ENCODE assay signal across 13 mouse cellular contexts in the genomic region with DNA sequence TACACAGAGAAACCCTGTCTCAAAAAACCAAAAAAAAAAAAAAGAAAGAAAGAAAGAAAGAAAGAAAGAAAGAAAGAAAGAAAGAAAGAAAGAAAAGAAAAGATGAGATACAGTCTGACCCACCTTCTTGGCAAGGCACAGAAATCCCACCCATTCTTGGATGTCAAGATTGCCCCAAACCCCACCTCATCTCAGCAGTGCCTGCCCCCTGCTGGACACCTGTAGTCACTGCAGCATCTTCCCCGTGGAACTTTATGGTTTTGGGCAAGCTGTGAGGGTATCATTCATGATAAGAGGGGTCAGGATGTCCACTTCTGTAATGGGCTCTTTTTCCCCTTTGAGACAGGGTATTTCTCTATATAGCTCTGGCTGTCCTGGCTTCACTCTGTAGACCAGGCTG. TPM values are rescaled to one million over a fixed set of nuclear protein-coding genes. Genes with fewer than 3 reads are reported as not detected.
DNase-seq lines count a peak whose midpoint lies in the region; ATAC-seq and TF ChIP-seq lines count a peak whose summit lies in the region.
"Had no signal": no experiment of that assay in that cellular context is flagged by ENCODE, and none has a peak within 500 bp of the region (broad histone marks: within the 10 kb centered on the region; RNA-seq: fewer than 3 reads in every experiment).

No protein-coding gene starts in this region.

- no peak overlapping the region for H3K9ac ChIP-seq in hindbrain, embryonic 11.5 days (ENCODE audit: low read depth, low read length)
- no peak overlapping the region for H3K9ac ChIP-seq in hindbrain, embryonic 14.5 days
- H3K9ac ChIP-seq in MEL (ENCODE audit: control insufficient read depth, low read depth, low read length, poor library complexity, severe bottlenecking): no peak overlapping the region
- peak overlapping the region; percentile 44; the same call in 1 of the 2 replicates for H3K9ac ChIP-seq in liver, embryonic 13.5 days
- H3K9ac ChIP-seq in midbrain, embryonic 15.5 days: no peak overlapping the region

- H3K4me2 ChIP-seq in hindbrain, embryonic 11.5 days (replicated peaks; ENCODE audit: low read depth, low read length): no peak overlapping the region
- H3K4me2 ChIP-seq in hindbrain, embryonic 14.5 days (replicated peaks): no peak overlapping the region
- H3K4me2 ChIP-seq in liver, embryonic 13.5 days: no peak overlapping the region
- no peak overlapping the region for H3K4me2 ChIP-seq in midbrain, embryonic 15.5 days

- no peak overlapping the region for H3K4me3 ChIP-seq in hindbrain, embryonic 11.5 days (ENCODE audit: low read depth, low read length)
- no peak overlapping the region for H3K4me3 ChIP-seq in hindbrain, embryonic 14.5 days (replicated peaks; ENCODE audit: low read length)
- H3K4me3 ChIP-seq in MEL (ENCODE audit: control insufficient read depth in 1 of 2, insufficient read depth in 1 of 2, low read depth in 2 of 2, low read length in 2 of 2): no peak overlapping the region
- no peak overlapping the region for H3K4me3 ChIP-seq in liver, embryonic 13.5 days (replicated peaks)
- no peak overlapping the region for H3K4me3 ChIP-seq in midbrain, embryonic 15.5 days
- H3K4me3 ChIP-seq: limb, embryonic 10.5 days; myocyte had no signal

- no peak for ATAC-seq in hindbrain, embryonic 11.5 days (ENCODE audit: low FRiP score)
- no peak for ATAC-seq in hindbrain, embryonic 14.5 days (ENCODE audit: low FRiP score)
- no peak for ATAC-seq in liver, embryonic 13.5 days (ENCODE audit: low read depth)
- ATAC-seq in midbrain, embryonic 15.5 days (replicated peaks): no peak

- H3K27ac ChIP-seq in hindbrain, embryonic 11.5 days (ENCODE audit: low read depth, low read length): no peak overlapping the region
- H3K27ac ChIP-seq in hindbrain, embryonic 14.5 days: no peak overlapping the region
- no peak overlapping the region for H3K27ac ChIP-seq in MEL (ENCODE audit: control insufficient read depth, low read depth, low read length)
- H3K27ac ChIP-seq in liver, embryonic 13.5 days: peak overlapping the region; percentile 83
- no peak overlapping the region for H3K27ac ChIP-seq in midbrain, embryonic 15.5 days
- H3K27ac ChIP-seq: limb, embryonic 10.5 days had no signal

- H3K79me2 ChIP-seq in MEL (ENCODE audit: control insufficient read depth, insufficient read depth, low read length, poor library complexity): no peaks in the 10 kb centered on the region

- no peak for TF ChIP-seq POLR2A in MEL (IDR thresholded peaks at IDR 0.05; ENCODE audit: control insufficient read depth in 1 of 2, insufficient read depth in 1 of 2, low read depth in 1 of 2, low read length in 2 of 2, poor library complexity in 1 of 2)

- no peaks in the 10 kb centered on the region for H3K4me1 ChIP-seq in hindbrain, embryonic 11.5 days (replicated peaks; ENCODE audit: control insufficient read depth, insufficient read depth, low read length)
- H3K4me1 ChIP-seq in hindbrain, embryonic 14.5 days (replicated peaks; ENCODE audit: control insufficient read depth, insufficient read depth, low read length): no peaks in the 10 kb centered on the region
- peaks cover 2 to 26% of the 10 kb centered on the region in 2 experiments; a peak in 3 of 4 replicates for H3K4me1 ChIP-seq in MEL (ENCODE audit: control insufficient read depth in 1 of 2, insufficient read depth in 2 of 2, low read length in 2 of 2)
- peaks cover 88% of the 10 kb centered on the region for H3K4me1 ChIP-seq in liver, embryonic 13.5 days (replicated peaks)
- H3K4me1 ChIP-seq in midbrain, embryonic 15.5 days: no peaks in the 10 kb centered on the region

- H3K27me3 ChIP-seq in hindbrain, embryonic 11.5 days (ENCODE audit: control insufficient read depth, insufficient read depth, low read length): peaks cover 16% of the 10 kb centered on the region
- H3K27me3 ChIP-seq in hindbrain, embryonic 14.5 days (ENCODE audit: control insufficient read depth, insufficient read depth, low read length): peaks cover 9% of the 10 kb centered on the region; the same call in 1 of the 2 replicates
- no peaks in the 10 kb centered on the region for H3K27me3 ChIP-seq in MEL (ENCODE audit: control insufficient read depth in 1 of 2, insufficient read depth in 2 of 2, low read length in 2 of 2)
- H3K27me3 ChIP-seq in liver, embryonic 13.5 days: peaks cover 16% of the 10 kb centered on the region
- H3K27me3 ChIP-seq in midbrain, embryonic 15.5 days (replicated peaks): peaks cover 16% of the 10 kb centered on the region

- H3K9me3 ChIP-seq in hindbrain, embryonic 11.5 days (ENCODE audit: control insufficient read depth, low read length): no peaks in the 10 kb centered on the region
- no peaks in the 10 kb centered on the region for H3K9me3 ChIP-seq in hindbrain, embryonic 14.5 days (ENCODE audit: control insufficient read depth, low read length)
- no peaks in the 10 kb centered on the region for H3K9me3 ChIP-seq in MEL (replicated peaks; ENCODE audit: insufficient read depth, low read length)
- no peaks in the 10 kb centered on the region for H3K9me3 ChIP-seq in liver, embryonic 13.5 days (replicated peaks)
- no peaks in the 10 kb centered on the region for H3K9me3 ChIP-seq in midbrain, embryonic 15.5 days
- H3K9me3 ChIP-seq: limb, embryonic 10.5 days had no signal

- WGBS in hindbrain, embryonic 11.5 days: 7% methylated on average over 1 of the region's 1 CpGs
- WGBS in hindbrain, embryonic 14.5 days: 3% methylated on average over 1 of the region's 1 CpGs
- WGBS in liver, embryonic 13.5 days (ENCODE audit: insufficient replicate concordance): 0% methylated on average over 1 of the region's 1 CpGs
- WGBS in midbrain, embryonic 15.5 days: 6% methylated on average over 1 of the region's 1 CpGs

- TF ChIP-seq RAD21 in MEL (IDR thresholded peaks at IDR 0.05; ENCODE audit: low read depth, low read length): peak; percentile 34

- no peak for TF ChIP-seq EP300 in MEL (IDR thresholded peaks at IDR 0.05; ENCODE audit: low read depth in 1 of 2, low read length in 2 of 2)

- no peaks in the 10 kb centered on the region for H3K36me3 ChIP-seq in hindbrain, embryonic 11.5 days (ENCODE audit: control insufficient read depth, insufficient read depth, low read length)
- peaks cover 11% of the 10 kb centered on the region for H3K36me3 ChIP-seq in hindbrain, embryonic 14.5 days (replicated peaks; ENCODE audit: control insufficient read depth, insufficient read depth)
- peaks cover 0 to 8% of the 10 kb centered on the region in 2 experiments; a peak in 2 of 4 replicates for H3K36me3 ChIP-seq in MEL (ENCODE audit: control insufficient read depth in 1 of 2, insufficient read depth in 2 of 2, low read length in 2 of 2)
- H3K36me3 ChIP-seq in liver, embryonic 13.5 days: peaks cover 12% of the 10 kb centered on the region
- peaks cover 3% of the 10 kb centered on the region; the same call in 1 of the 2 replicates for H3K36me3 ChIP-seq in midbrain, embryonic 15.5 days (replicated peaks)

- peak; percentile 74 to 89 (median 88) for TF ChIP-seq CTCF in MEL (IDR thresholded peaks at IDR 0.05 in 2 of 3, conservative IDR thresholded peaks at IDR 0.05 in 1 of 3; ENCODE audit: control insufficient read depth in 1 of 3, insufficient read depth in 1 of 3, low read depth in 2 of 3, low read length in 3 of 3, poor library complexity in 1 of 3, severe bottlenecking in 1 of 3)

- DNase-seq in hindbrain, embryonic 11.5 days (ENCODE audit: low spot score): peak; percentile 40
- DNase-seq in hindbrain, embryonic 14.5 days (ENCODE audit: low spot score): no peak
- DNase-seq in 416B (ENCODE audit: low read depth) (peak; percentile 38), MEL (ENCODE audit: low read depth, low spot score) (peak; percentile 42)
- DNase-seq in liver, embryonic 13.5 days: no peak
- DNase-seq in urinary bladder, adult 2 months (ENCODE audit: low spot score): no peak
- DNase-seq in cerebellum, postnatal 36 days: no peak
- DNase-seq: embryo, embryonic 11 days; gastrocnemius, postnatal 10 days; kidney, adult 8-10 months had no signal

RNA-seq across cellular contexts. Expression of a gene that starts 2.4 kb away (rescaled TPM):
- polyA plus RNA-seq in hindbrain, embryonic 11.5 days (2014; fragmentation: Nextera tagmentation; extraction: Ambion mirVana): 1.1 and 1.2 TPM in 2 replicates
- 0.08 TPM in 1 of 2 replicates, not detected in the other for polyA plus RNA-seq in hindbrain, embryonic 14.5 days (2014; fragmentation: Nextera tagmentation; extraction: Ambion mirVana)
- 0.07 and 0.27 TPM in 2 replicates for total RNA-seq in MEL (2012; rRNA removed)
- polyA plus RNA-seq in MEL (2012; ENCODE audit: insufficient read depth in 1 of 2, insufficient read length in 2 of 2, low read depth in 1 of 2, low replicate concordance in 2 of 2, missing spikeins in 1 of 2): under 1 TPM in 1 of 2 experiments, not detected in 1; 0.10 TPM
- polyA plus RNA-seq in liver, embryonic 13.5 days (2015; fragmentation: Nextera tagmentation; extraction: Ambion mirVana): 0.68 and 0.89 TPM in 2 replicates
- polyA plus RNA-seq in midbrain, embryonic 15.5 days (2015; fragmentation: Nextera tagmentation; extraction: Ambion mirVana): 0.14 and 0.30 TPM in 2 replicates
- 79.8 and 112 TPM in 2 replicates for polyA plus RNA-seq in urinary bladder, adult 2 months (2012; rRNA removed)

RNA-seq across cellular contexts. Expression of a gene that starts 8.9 kb away (rescaled TPM):
- polyA plus RNA-seq in hindbrain, embryonic 11.5 days (2014; fragmentation: Nextera tagmentation; extraction: Ambion mirVana): not detected in 2 replicates
- polyA plus RNA-seq in hindbrain, embryonic 14.5 days (2014; fragmentation: Nextera tagmentation; extraction: Ambion mirVana): 0.29 and 0.31 TPM in 2 replicates
- not detected in 2 replicates for total RNA-seq in MEL (2012; rRNA removed)
- under 1 TPM in 1 of 2 experiments, not detected in 1; 0.11 TPM for polyA plus RNA-seq in MEL (2012; ENCODE audit: insufficient read depth in 1 of 2, insufficient read length in 2 of 2, low read depth in 1 of 2, low replicate concordance in 2 of 2, missing spikeins in 1 of 2)
- polyA plus RNA-seq in liver, embryonic 13.5 days (2015; fragmentation: Nextera tagmentation; extraction: Ambion mirVana): not detected in 2 replicates
- polyA plus RNA-seq in midbrain, embryonic 15.5 days (2015; fragmentation: Nextera tagmentation; extraction: Ambion mirVana): not detected in 2 replicates
- polyA plus RNA-seq in urinary bladder, adult 2 months (2012; rRNA removed): not detected in 2 replicates
- total RNA-seq: gastrocnemius, postnatal 10 days had no signal
- polyA plus RNA-seq: limb, embryonic 10.5 days; myocyte had no signal

RNA-seq across cellular contexts. Expression of a gene that starts 9.4 kb away (rescaled TPM):
- polyA plus RNA-seq in hindbrain, embryonic 11.5 days (2014; fragmentation: Nextera tagmentation; extraction: Ambion mirVana): 74.5 and 77.3 TPM in 2 replicates
- polyA plus RNA-seq in hindbrain, embryonic 14.5 days (2014; fragmentation: Nextera tagmentation; extraction: Ambion mirVana): 63.6 and 67.5 TPM in 2 replicates
- 70.0 and 75.4 TPM in 2 replicates for total RNA-seq in MEL (2012; rRNA removed)
- polyA plus RNA-seq in MEL (2012; ENCODE audit: insufficient read depth in 1 of 2, insufficient read length in 2 of 2, low read depth in 1 of 2, low replicate concordance in 2 of 2, missing spikeins in 1 of 2): 10 to 100 TPM in 1 of 2 experiments, not detected in 1; 81.9 TPM
- polyA plus RNA-seq in liver, embryonic 13.5 days (2015; fragmentation: Nextera tagmentation; extraction: Ambion mirVana): 68.7 and 70.5 TPM in 2 replicates
- polyA plus RNA-seq in midbrain, embryonic 15.5 days (2015; fragmentation: Nextera tagmentation; extraction: Ambion mirVana): 74.0 and 78.2 TPM in 2 replicates
- polyA plus RNA-seq in urinary bladder, adult 2 months (2012; rRNA removed): 25.5 and 35.8 TPM in 2 replicates

RNA-seq across cellular contexts. Expression of a gene that starts 26.0 kb away (rescaled TPM):
- 5.2 and 6.3 TPM in 2 replicates for polyA plus RNA-seq in hindbrain, embryonic 11.5 days (2014; fragmentation: Nextera tagmentation; extraction: Ambion mirVana)
- 7.1 and 7.8 TPM in 2 replicates for polyA plus RNA-seq in hindbrain, embryonic 14.5 days (2014; fragmentation: Nextera tagmentation; extraction: Ambion mirVana)
- total RNA-seq in MEL (2012; rRNA removed): 43.6 and 62.1 TPM in 2 replicates
- polyA plus RNA-seq in MEL (2012; ENCODE audit: insufficient read depth in 1 of 2, insufficient read length in 2 of 2, low read depth in 1 of 2, low replicate concordance in 2 of 2, missing spikeins in 1 of 2): 10 to 100 TPM in 1 of 2 experiments, not detected in 1; 56.5 TPM
- polyA plus RNA-seq in liver, embryonic 13.5 days (2015; fragmentation: Nextera tagmentation; extraction: Ambion mirVana): 41.6 and 44.9 TPM in 2 replicates
- polyA plus RNA-seq in midbrain, embryonic 15.5 days (2015; fragmentation: Nextera tagmentation; extraction: Ambion mirVana): 18.2 and 18.8 TPM in 2 replicates
- polyA plus RNA-seq in urinary bladder, adult 2 months (2012; rRNA removed): 42.3 and 47.7 TPM in 2 replicates

RNA-seq across cellular contexts. Expression of a gene that starts 41.8 kb away (rescaled TPM):
- 26.3 and 28.3 TPM in 2 replicates for polyA plus RNA-seq in hindbrain, embryonic 11.5 days (2014; fragmentation: Nextera tagmentation; extraction: Ambion mirVana)
- polyA plus RNA-seq in hindbrain, embryonic 14.5 days (2014; fragmentation: Nextera tagmentation; extraction: Ambion mirVana): 37.2 and 37.6 TPM in 2 replicates
- total RNA-seq in MEL (2012; rRNA removed): 77.9 and 82.5 TPM in 2 replicates
- polyA plus RNA-seq in MEL (2012; ENCODE audit: insufficient read depth in 1 of 2, insufficient read length in 2 of 2, low read depth in 1 of 2, low replicate concordance in 2 of 2, missing spikeins in 1 of 2): 10 to 100 TPM in 1 of 2 experiments, not detected in 1; 89.2 TPM
- polyA plus RNA-seq in liver, embryonic 13.5 days (2015; fragmentation: Nextera tagmentation; extraction: Ambion mirVana): 12.7 and 13.8 TPM in 2 replicates
- 32.8 and 34.3 TPM in 2 replicates for polyA plus RNA-seq in midbrain, embryonic 15.5 days (2015; fragmentation: Nextera tagmentation; extraction: Ambion mirVana)
- 12.1 and 20.9 TPM in 2 replicates for polyA plus RNA-seq in urinary bladder, adult 2 months (2012; rRNA removed)

Comparison
In these comparisons a context has a peak if more than half of its experiments do, and no peak if none do; other contexts are left out.
1. DNase-seq: peak in hindbrain, embryonic 11.5 days (single experiment), 416B (single experiment) and MEL (single experiment); none in hindbrain, embryonic 14.5 days (single experiment), liver, embryonic 13.5 days (single experiment), urinary bladder, adult 2 months (single experiment) and cerebellum, postnatal 36 days (0 of 2).
2. RNA of a gene that starts 2.4 kb away (polyA plus RNA-seq): 79.8 to 112 TPM in urinary bladder, adult 2 months; 1.1 to 1.2 TPM in hindbrain, embryonic 11.5 days, 0.68 to 0.89 TPM in liver, embryonic 13.5 days, 0.14 to 0.30 TPM in midbrain, embryonic 15.5 days, 0.10 TPM in MEL and 0.08 TPM in hindbrain, embryonic 14.5 days; every median in the first group is over 10 times any median in the second.